Mouse (Mus musculus) olfactory bulb, adult 2 months (tissue): ENCODE data around the gene Dhcr24.

Experiments used
- CTCF ChIP-seq: fragments of 200-500 bp; IDR thresholded peaks from 2 replicates; pipeline ENCODE4 v1.5.1; 2012; ENCODE audit warnings: low read depth, mild to moderate bottlenecking, low read length, moderate library complexity; ENCODE audit not compliant: insufficient read depth
- POLR2A ChIP-seq: fragments of 200-500 bp; IDR thresholded peaks from 2 replicates; pipeline ENCODE4 v1.6.1; 2012; ENCODE audit warnings: mild to moderate bottlenecking, low read depth, low read length, moderate library complexity; ENCODE audit not compliant: insufficient read depth

GRCm38 (mm10) chr4:106548113-106548512 is 12.7 kb upstream of the Dhcr24 start:
- no peak for TF ChIP-seq POLR2A
- TF ChIP-seq CTCF: no peak
